Mouse (Mus musculus) small intestine, adult 2 months (tissue): ENCODE data around the gene Szt2. TPM values are rescaled to one million over a fixed set of nuclear protein-coding genes. Genes with fewer than 3 reads are reported as not detected.

Experiments
- H3K27ac ChIP-seq: fragments of 200-500 bp; 2 replicates; pipeline ENCODE4 v1.5.1; 2012; ENCODE audit warnings: low read depth, low read length, control low read depth, inconsistent platforms; ENCODE audit not compliant: insufficient read depth
- H3K27me3 ChIP-seq: fragments of 200-500 bp; 2 replicates; pipeline ENCODE4 v1.6.1; 2012; ENCODE audit warnings: mild to moderate bottlenecking, moderate library complexity, low read length, inconsistent platforms; ENCODE audit not compliant: control insufficient read depth, insufficient read depth
- H3K36me3 ChIP-seq: fragments of 200-500 bp; 2 replicates; pipeline ENCODE4 v1.6.1; 2012; ENCODE audit warnings: mild to moderate bottlenecking, low read length, control low read depth, inconsistent platforms; ENCODE audit not compliant: control insufficient read depth, insufficient read depth
- H3K4me1 ChIP-seq: fragments of 200-500 bp; 2 replicates; pipeline ENCODE4 v1.6.1; 2012; ENCODE audit warnings: low read length, inconsistent platforms, mixed read lengths; ENCODE audit not compliant: control insufficient read depth, insufficient read depth, insufficient read length
- H3K4me3 ChIP-seq: fragments of 200-500 bp; 2 replicates; pipeline ENCODE4 v1.5.1; 2012; ENCODE audit warnings: low read depth, mild to moderate bottlenecking, control low read depth, inconsistent platforms, low read length, moderate library complexity
- CTCF ChIP-seq: fragments of 200-500 bp; IDR thresholded peaks from 2 replicates; pipeline ENCODE4 v1.5.1; 2012; ENCODE audit warnings: low read depth, mild to moderate bottlenecking, control low read depth, inconsistent platforms, low read length, moderate library complexity, mixed read lengths; ENCODE audit not compliant: insufficient replicate concordance, insufficient read length; ENCODE audit errors: extremely low read depth
- POLR2A ChIP-seq: fragments of 200-500 bp; IDR thresholded peaks from 2 replicates; pipeline ENCODE4 v1.6.1; 2012; ENCODE audit warnings: low read depth, mild to moderate bottlenecking, control low read depth, inconsistent platforms, low read length, moderate library complexity
- WGBS: fragments of 180-500 bp; shearing (Covaris S2); methylation state at CpG from one replicate; pipeline ENCODE4 v1.1.7; 2018; 5-methylcytosine and 5-hydroxymethylcytosine counted together
- polyA plus RNA-seq: library from polyadenylated mRNA; depleted of rRNA; stranded (reverse); fragments of >200 nt; gene quantifications from 2 replicates; pipeline ENCODE4 v1.2.3, GENCODE M21; 2012; rRNA removed

The Szt2 gene
- polyA plus RNA-seq = 18.5 and 35.1 TPM in 2 replicates

- H3K36me3 ChIP-seq = peaks cover 29% of the 10 kb centered on the region
- peak within 1 kb of the TSS; percentile 98 for H3K4me3 ChIP-seq
- peak; percentile 71; the same call in 1 of the 2 replicates for TF ChIP-seq POLR2A
- TF ChIP-seq CTCF = no peak
- WGBS = under 1% methylated on average over 53 of the region's 53 CpGs
- H3K27ac ChIP-seq = peak within 1 kb of the TSS; percentile 72
- H3K4me1 ChIP-seq = peaks cover 8% of the 10 kb centered on the region; the same call in 1 of the 2 replicates
- no peaks in the 10 kb centered on the region for H3K27me3 ChIP-seq
These were observed at the start of gene Szt2, which contains the start of gene Med8 for GRCm38 (mm10) chr4:118409142-118409900. TSS of gene Szt2 (minus strand) at chr4:118409273. TSS of gene Med8 (plus strand) at chr4:118409337.

GRCm38 (mm10) chr4:118457345-118457975, 48.4 kb upstream of the Szt2 start, which contains the start of gene Mpl:
TSS of gene Mpl (minus strand) at chr4:118457513.
- no peak within 1 kb of the TSS for H3K4me3 ChIP-seq
- no peaks in the 10 kb centered on the region for H3K4me1 ChIP-seq
- no peaks in the 10 kb centered on the region for H3K27me3 ChIP-seq
- WGBS = 64% methylated on average over 9 of the region's 9 CpGs
- H3K27ac ChIP-seq = no peak within 1 kb of the TSS
- H3K36me3 ChIP-seq = no peaks in the 10 kb centered on the region
- TF ChIP-seq CTCF (no peak), POLR2A (no peak)

- Histone ChIP-seq H3K27me3 (no peaks in the 10 kb centered on the region), H3K36me3 (no peaks in the 10 kb centered on the region), H3K27ac (peak overlapping the region; percentile 82), H3K4me3 (peak overlapping the region; percentile 60), H3K4me1 (peaks cover 16% of the 10 kb centered on the region)
- 30% methylated on average over 24 of the region's 24 CpGs for WGBS
- no peak for TF ChIP-seq CTCF
- no peak for TF ChIP-seq POLR2A
These were observed 37.5 kb upstream of the Szt2 start for GRCm38 (mm10) chr4:118446415-118447153.

GRCm38 (mm10) chr4:118445781-118446414, 36.8 kb upstream of the Szt2 start:
- no peaks in the 10 kb centered on the region for H3K36me3 ChIP-seq
- H3K27ac ChIP-seq = peak overlapping the region; percentile 82
- H3K4me1 ChIP-seq = peaks cover 16% of the 10 kb centered on the region
- H3K27me3 ChIP-seq = no peaks in the 10 kb centered on the region
- peak overlapping the region; percentile 60 for H3K4me3 ChIP-seq
- WGBS = 32% methylated on average over 18 of the region's 18 CpGs
- peak; percentile 14; the same call in 1 of the 2 replicates for TF ChIP-seq POLR2A
- peak; percentile 41; the same call in 1 of the 2 replicates for TF ChIP-seq CTCF

- 83% methylated on average over 10 of the region's 10 CpGs for WGBS
- Histone ChIP-seq H3K27me3 (no peaks in the 10 kb centered on the region), H3K4me1 (peaks cover 16% of the 10 kb centered on the region), H3K27ac (0 out of 2 replicates have a peak overlapping the region, but pooled peaks have one; percentile 18), H3K36me3 (no peaks in the 10 kb centered on the region), H3K4me3 (no peak overlapping the region)
- TF ChIP-seq POLR2A = no peak
- TF ChIP-seq CTCF = no peak
These were observed 36.0 kb upstream of the Szt2 start for GRCm38 (mm10) chr4:118445088-118445487.

- peak overlapping the region; percentile 59; the same call in 1 of the 2 replicates for H3K27ac ChIP-seq
- peaks cover 14% of the 10 kb centered on the region for H3K4me1 ChIP-seq
- TF ChIP-seq CTCF (no peak), POLR2A (no peak)
- H3K4me3 ChIP-seq = peak overlapping the region; percentile 45
- no peaks in the 10 kb centered on the region for H3K27me3 ChIP-seq
- WGBS = 5% methylated on average over 12 of the region's 12 CpGs
- H3K36me3 ChIP-seq = peaks cover 4% of the 10 kb centered on the region
These were observed 28.8 kb upstream of the Szt2 start for GRCm38 (mm10) chr4:118437829-118438253.
